Mouse (Mus musculus): ENCODE results near the gene Wdr35. TPM values are rescaled to one million over a fixed set of nuclear protein-coding genes. Genes with fewer than 3 reads are reported as not detected.
A peak's percentile ranks its signal among the peaks of the same experiment; 100 is the strongest.

Wdr35 gene
- polyA plus RNA-seq, 1 experiment from 2014 or later = 27.1 TPM

DNA sequence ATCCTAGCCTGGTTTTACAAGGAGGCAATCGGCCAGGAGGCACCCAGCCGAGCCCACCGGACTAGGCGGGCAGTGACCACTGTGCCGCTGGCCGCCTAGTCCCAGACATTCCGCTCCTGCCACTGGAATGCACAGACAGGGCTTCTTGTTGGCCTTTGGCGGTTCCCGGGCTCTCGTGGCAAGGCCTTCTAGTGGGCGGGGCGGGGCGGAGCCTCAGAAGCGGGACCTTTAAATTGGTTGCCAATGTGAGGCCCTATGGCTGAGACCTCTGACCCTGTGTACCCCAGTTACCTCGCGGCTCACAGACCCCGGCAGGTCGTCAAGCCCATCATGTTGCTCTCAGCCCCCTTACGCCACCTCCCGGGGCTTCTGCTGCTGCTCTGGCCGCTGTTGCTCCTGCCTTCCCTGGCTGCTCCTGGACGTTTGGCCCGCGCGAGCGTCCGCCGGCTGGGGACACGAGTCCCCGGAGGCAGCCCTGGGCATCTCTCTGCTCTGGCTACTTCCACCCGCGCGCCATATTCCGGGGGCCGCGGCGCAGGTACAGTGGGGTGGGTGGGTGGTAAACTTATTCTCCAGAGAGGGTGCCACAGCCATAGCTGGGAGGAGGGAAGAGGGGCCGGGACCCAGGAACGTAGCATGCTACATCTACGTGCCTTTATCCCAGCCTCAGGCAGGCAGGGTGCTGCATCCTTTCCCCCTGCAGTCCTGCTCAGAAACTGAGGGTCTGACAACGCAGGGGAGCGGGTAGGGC lies 25.8 kb upstream of the Wdr35 start, which contains the start of gene Matn3:
TSS of gene Matn3 (plus strand) at position 216 of the 751 bp plus-strand sequence.
- Histone ChIP-seq H3K27me3 (peaks cover 29% of the 10 kb centered on the region), H3K4me3 (peak within 1 kb of the TSS; percentile 48), H3K4me2 (replicated peaks) (peak within 1 kb of the TSS; percentile 96), H3K9me3 (no peaks in the 10 kb centered on the region), H3K4me1 (peaks cover 9% of the 10 kb centered on the region; the same call in 1 of the 2 replicates), H3K27ac (replicated peaks) (no peak within 1 kb of the TSS), H3K36me3 (no peaks in the 10 kb centered on the region), H3K9ac (replicated peaks) (peak within 1 kb of the TSS; percentile 60)
- WGBS = under 1% methylated on average over 37 of the region's 42 CpGs
- ATAC-seq (ENCODE audit: low FRiP score, low read depth) = peak; percentile 78

DNA sequence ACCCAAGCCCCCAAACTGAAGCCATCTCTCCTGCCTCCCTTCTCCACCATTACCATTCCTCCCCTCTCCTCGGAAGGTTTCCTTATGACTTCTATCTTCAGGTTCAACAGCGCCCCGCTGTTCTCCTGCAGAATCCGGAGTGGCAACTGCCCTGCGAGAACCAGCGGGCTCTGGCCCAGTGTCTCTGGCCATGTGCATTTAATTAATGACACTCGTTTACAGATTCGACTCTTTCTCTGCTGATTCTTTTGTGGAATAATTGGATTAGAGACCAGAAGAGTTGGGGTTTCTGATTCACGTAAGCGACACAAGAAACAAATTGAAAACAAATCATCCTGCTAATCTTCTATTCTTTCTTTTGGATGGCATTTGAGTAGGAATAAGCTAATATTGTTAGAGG lies 20.6 kb upstream of the Wdr35 start:
- ATAC-seq (ENCODE audit: low FRiP score, low read depth) = no peak
- Histone ChIP-seq H3K36me3 (no peaks in the 10 kb centered on the region), H3K9ac (replicated peaks) (no peak overlapping the region), H3K27ac (replicated peaks) (no peak overlapping the region), H3K4me2 (replicated peaks) (no peak overlapping the region), H3K4me1 (peaks cover 2% of the 10 kb centered on the region; the same call in 1 of the 2 replicates), H3K27me3 (peaks cover 16% of the 10 kb centered on the region), H3K9me3 (no peaks in the 10 kb centered on the region), H3K4me3 (no peak overlapping the region)
- WGBS = 58% methylated on average over 10 of the region's 10 CpGs

DNA sequence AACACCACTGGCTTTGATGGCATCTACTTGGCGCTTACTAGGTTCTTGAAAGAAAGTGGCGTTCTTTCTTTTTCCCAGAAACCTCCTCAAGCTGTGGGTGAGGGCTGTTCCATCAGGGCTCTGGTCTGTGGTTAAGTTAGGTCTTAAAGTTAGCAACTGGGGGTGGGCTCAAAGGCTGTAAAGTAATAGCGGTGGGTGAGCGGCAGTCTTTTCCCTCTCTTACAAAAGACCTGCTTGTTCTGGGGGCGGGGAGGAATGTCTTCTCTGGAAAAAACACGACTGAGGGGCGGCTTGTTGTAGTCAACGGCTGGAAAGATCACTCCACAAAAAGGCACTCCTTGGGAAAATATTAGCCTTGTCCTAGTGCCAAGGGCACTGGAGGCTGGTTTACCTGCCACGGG lies 19.5 kb upstream of the Wdr35 start:
- Histone ChIP-seq H3K9me3 (no peaks in the 10 kb centered on the region), H3K4me1 (no peaks in the 10 kb centered on the region), H3K36me3 (no peaks in the 10 kb centered on the region), H3K4me2 (replicated peaks) (no peak overlapping the region), H3K27me3 (peaks cover 7% of the 10 kb centered on the region; the same call in 1 of the 2 replicates), H3K4me3 (no peak overlapping the region), H3K9ac (replicated peaks) (no peak overlapping the region), H3K27ac (replicated peaks) (no peak overlapping the region)
- ATAC-seq (ENCODE audit: low FRiP score, low read depth) = no peak
- 57% methylated on average over 9 of the region's 9 CpGs for WGBS

DNA sequence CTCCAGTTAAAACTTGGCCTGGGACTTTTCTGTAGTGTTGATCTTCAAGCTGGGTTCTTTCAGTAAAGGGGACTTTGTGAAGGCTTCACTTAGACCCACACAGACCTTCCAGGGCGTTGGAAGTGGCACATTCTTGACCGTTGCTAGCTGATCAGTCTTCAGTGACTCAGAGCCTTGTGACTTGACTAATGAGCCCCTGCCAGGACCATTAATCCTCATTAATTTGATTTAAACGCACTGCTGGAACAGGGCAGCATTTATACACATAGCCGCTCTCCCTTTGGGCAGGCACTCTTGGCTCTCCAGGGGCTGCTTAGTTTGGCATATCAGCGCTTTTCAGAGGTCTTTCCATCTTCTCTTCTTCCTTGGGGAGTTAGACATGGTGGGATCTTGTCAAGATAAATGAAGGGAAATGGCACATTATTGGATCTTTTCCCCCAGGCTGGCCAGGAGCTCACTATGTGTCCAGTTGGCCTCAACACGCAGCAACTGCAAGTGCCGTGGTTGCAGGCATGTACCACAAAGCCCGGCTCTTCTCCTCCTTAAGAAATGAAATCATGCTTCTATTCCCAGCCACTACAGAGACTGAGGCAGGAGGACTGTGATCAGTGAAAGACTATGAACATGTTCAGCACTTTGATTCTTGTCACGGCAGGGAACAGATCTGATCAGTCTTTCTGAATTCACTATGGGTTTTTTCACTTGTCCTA lies 11.9 kb upstream of the Wdr35 start:
- Histone ChIP-seq H3K4me3 (no peak overlapping the region), H3K27me3 (no peaks in the 10 kb centered on the region), H3K4me1 (no peaks in the 10 kb centered on the region), H3K9me3 (no peaks in the 10 kb centered on the region), H3K36me3 (no peaks in the 10 kb centered on the region), H3K27ac (replicated peaks) (no peak overlapping the region), H3K4me2 (replicated peaks) (no peak overlapping the region), H3K9ac (replicated peaks) (no peak overlapping the region)
- 71% methylated on average over 9 of the region's 9 CpGs for WGBS
- ATAC-seq (ENCODE audit: low FRiP score, low read depth) = no peak

DNA sequence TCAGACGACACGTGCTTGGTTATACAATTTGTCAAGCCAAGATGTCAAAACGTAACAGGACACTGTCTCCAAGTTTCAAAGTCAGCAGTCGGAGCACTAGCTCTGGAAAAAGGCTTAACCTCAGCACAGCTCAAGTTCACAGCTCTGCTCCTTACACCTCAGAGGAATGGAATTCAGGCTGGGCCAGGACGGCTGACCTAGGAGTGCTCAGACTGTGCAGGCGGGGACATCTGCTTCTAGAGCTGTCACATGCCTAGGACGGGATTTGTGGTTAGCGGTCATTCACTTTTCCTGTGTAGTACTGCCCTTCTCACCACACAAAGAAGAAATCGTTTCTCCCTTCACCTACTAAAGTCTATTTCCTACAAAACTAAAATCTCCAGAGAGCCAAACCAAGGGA lies 3.9 kb upstream of the Wdr35 start:
- no peaks in the 10 kb centered on the region for H3K36me3 ChIP-seq
- no peak overlapping the region for H3K4me2 ChIP-seq (replicated peaks)
- no peak overlapping the region for H3K27ac ChIP-seq (replicated peaks)
- H3K27me3 ChIP-seq = peaks cover 3% of the 10 kb centered on the region; the same call in 1 of the 2 replicates
- WGBS = 51% methylated on average over 9 of the region's 9 CpGs
- H3K4me1 ChIP-seq = peaks cover 6% of the 10 kb centered on the region
- H3K9ac ChIP-seq (replicated peaks) = no peak overlapping the region
- no peak overlapping the region for H3K4me3 ChIP-seq
- H3K9me3 ChIP-seq = no peaks in the 10 kb centered on the region
- no peak for ATAC-seq (ENCODE audit: low FRiP score, low read depth)

DNA sequence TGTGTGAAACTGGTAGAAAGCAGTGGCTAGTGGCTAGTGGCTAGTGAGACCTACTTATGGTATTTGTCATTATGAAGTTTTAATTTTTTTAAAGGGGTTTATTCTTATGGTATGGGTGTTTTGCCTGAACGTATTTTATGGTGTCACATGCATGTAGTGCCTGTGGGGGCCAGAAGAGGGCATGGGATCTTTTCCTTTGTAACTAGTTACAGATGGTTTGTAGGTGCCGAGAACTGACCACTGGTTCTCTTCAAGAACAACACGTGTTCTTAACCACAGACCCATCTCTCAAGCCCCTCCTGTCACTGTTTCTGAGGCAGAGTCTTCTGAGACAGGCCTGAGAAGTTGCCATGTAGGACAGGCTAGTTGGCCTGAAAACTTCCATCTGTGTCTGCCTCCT lies 1.4 kb downstream of the Wdr35 start:
- Histone ChIP-seq H3K27me3 (peaks cover 3% of the 10 kb centered on the region; the same call in 1 of the 2 replicates), H3K36me3 (peaks cover 15% of the 10 kb centered on the region), H3K4me2 (replicated peaks) (peak overlapping the region; percentile 73; the same call in 1 of the 2 replicates), H3K4me3 (no peak overlapping the region; the same call in 1 of the 2 replicates), H3K27ac (replicated peaks) (no peak overlapping the region), H3K4me1 (peaks cover 11% of the 10 kb centered on the region), H3K9ac (replicated peaks) (no peak overlapping the region), H3K9me3 (no peaks in the 10 kb centered on the region)
- no peak for ATAC-seq (ENCODE audit: low FRiP score, low read depth)
- WGBS = 85% methylated on average over 3 of the region's 3 CpGs

DNA sequence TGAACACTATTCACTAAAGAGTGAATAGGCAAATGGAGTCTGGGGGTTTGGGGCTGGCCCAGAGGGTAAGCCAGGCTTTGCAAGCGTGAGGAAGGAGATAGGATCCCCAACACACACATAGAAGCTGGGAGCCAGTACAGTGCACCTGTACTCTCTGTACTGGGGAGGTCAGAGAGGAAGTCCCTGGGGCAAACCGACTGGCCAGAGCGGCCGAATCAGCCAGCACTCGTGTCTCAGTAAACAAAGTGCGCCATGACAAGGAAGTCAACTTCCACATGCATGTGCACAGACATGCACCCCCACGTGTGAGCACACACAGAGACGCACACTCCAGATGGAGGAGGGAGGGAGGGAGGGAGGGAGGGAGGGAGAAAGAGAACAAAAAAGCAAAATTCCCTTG lies 19.5 kb downstream of the Wdr35 start:
- no peak for ATAC-seq (ENCODE audit: low FRiP score, low read depth)
- no peaks in the 10 kb centered on the region for H3K27me3 ChIP-seq
- no peak overlapping the region for H3K27ac ChIP-seq (replicated peaks)
- H3K36me3 ChIP-seq = peaks cover 18% of the 10 kb centered on the region; the same call in 1 of the 2 replicates
- no peak overlapping the region for H3K4me3 ChIP-seq
- H3K4me2 ChIP-seq (replicated peaks) = no peak overlapping the region
- no peak overlapping the region for H3K9ac ChIP-seq (replicated peaks)
- H3K9me3 ChIP-seq = no peaks in the 10 kb centered on the region
- no peaks in the 10 kb centered on the region for H3K4me1 ChIP-seq
- WGBS = 80% methylated on average over 8 of the region's 8 CpGs

DNA sequence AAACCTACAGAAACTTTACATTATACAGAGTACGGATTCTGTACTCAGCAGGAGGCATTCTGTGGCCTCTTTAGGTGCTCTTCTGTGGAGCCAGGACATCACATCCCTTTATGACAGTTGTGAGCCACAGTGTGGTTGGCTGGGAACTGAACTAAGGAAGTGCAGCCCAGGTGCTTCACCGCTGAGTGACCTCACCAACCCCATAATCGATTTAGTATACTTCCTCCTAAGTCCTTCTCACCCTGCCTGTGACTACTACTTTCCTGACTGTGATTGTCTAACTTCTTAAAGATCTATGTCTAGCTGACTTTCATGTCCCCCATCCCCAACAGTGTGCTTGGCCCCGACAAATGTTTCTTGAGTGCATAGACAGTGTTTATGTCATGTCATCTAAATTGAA lies 24.6 kb downstream of the Wdr35 start:
- peaks cover 11% of the 10 kb centered on the region; the same call in 1 of the 2 replicates for H3K36me3 ChIP-seq
- no peak overlapping the region for H3K4me2 ChIP-seq (replicated peaks)
- H3K27me3 ChIP-seq = no peaks in the 10 kb centered on the region
- no peak for ATAC-seq (ENCODE audit: low FRiP score, low read depth)
- no peaks in the 10 kb centered on the region for H3K9me3 ChIP-seq
- no peaks in the 10 kb centered on the region for H3K4me1 ChIP-seq
- no peak overlapping the region for H3K27ac ChIP-seq (replicated peaks)
- H3K4me3 ChIP-seq = no peak overlapping the region
- 95% methylated on average over 4 of the region's 4 CpGs for WGBS
- no peak overlapping the region for H3K9ac ChIP-seq (replicated peaks)

DNA sequence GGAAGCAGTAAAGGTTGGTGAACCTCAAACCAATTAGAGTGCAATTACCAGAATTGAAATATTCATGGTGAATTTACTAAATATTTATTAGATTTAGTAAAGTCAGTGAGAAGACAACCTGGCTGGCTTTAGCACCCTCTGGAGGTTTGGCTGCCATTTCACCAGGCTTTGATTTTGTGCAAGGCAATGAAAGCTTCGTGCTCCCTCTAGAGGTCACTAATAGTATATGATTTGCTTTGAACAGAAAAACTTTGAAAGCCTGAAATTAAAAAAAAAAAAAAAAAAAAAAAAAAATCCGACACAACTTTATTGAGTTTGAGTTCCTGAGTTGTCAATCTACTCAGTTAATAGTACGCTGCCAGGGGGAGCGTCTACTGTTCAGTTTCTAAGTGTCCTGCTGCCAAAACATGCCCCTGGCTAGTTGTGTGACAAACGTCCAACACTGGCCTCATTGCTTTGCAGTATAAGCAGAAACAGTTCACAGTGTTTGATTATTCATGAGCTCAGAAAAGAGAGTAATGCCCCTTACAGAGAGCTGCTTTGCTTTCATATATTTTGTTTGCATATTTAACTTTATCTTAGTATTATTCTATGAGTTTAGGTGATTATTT lies 28.5 kb downstream of the Wdr35 start:
- no peaks in the 10 kb centered on the region for H3K4me1 ChIP-seq
- no peak overlapping the region for H3K27ac ChIP-seq (replicated peaks)
- no peak overlapping the region for H3K4me2 ChIP-seq (replicated peaks)
- 0 out of 2 replicates have a peak, but pooled peaks have one; percentile 19 for ATAC-seq (ENCODE audit: low FRiP score, low read depth)
- H3K27me3 ChIP-seq = no peaks in the 10 kb centered on the region
- H3K9ac ChIP-seq (replicated peaks) = no peak overlapping the region
- WGBS = 16% methylated on average over 5 of the region's 5 CpGs
- H3K36me3 ChIP-seq = peaks cover 20% of the 10 kb centered on the region
- H3K9me3 ChIP-seq = no peaks in the 10 kb centered on the region
- H3K4me3 ChIP-seq = no peak overlapping the region

DNA sequence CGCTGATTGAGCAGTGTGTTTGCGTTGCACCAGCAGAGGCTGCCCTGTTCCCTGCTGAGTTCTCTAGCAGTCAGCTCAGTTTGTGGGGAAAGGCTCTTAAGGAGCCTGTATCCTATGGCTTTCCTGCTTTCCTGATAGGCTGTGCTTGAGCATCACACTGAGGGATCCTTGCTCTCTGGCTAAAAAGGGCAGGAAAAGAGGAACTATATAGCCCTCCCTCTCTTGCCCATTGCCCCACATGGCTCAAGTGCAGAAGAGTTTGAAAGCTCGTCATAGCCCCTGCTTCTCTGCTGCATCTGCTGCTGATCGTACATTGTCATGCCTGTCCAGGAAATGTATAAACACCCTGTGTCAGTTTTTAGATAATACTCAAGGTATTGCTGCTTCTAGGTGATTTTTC lies 33.5 kb downstream of the Wdr35 start:
- H3K4me1 ChIP-seq = no peaks in the 10 kb centered on the region
- WGBS = 67% methylated on average over 4 of the region's 4 CpGs
- H3K4me2 ChIP-seq (replicated peaks) = no peak overlapping the region
- H3K27ac ChIP-seq (replicated peaks) = no peak overlapping the region
- H3K4me3 ChIP-seq = no peak overlapping the region
- no peaks in the 10 kb centered on the region for H3K9me3 ChIP-seq
- no peak overlapping the region for H3K9ac ChIP-seq (replicated peaks)
- H3K27me3 ChIP-seq = no peaks in the 10 kb centered on the region
- H3K36me3 ChIP-seq = peaks cover 11% of the 10 kb centered on the region
- ATAC-seq (ENCODE audit: low FRiP score, low read depth) = no peak

DNA sequence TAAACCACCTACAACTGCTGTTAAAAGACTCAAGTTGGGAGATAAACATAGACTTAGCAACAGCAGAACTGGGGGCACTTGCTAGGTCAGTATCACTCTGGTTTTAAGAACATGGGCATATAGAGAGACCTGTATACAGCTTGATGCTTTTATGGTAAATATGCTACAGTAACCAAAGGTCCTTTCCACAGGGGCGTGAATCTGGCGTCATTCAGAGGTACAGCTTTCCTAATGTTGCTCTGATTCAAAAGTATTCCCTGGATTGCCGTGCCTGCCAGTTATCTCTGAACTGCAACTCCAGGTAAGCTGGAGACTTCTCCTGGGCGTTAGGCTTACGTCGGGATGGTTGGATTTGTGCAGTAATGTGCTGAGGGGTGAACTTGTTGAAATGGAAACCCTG lies 34.1 kb downstream of the Wdr35 start:
- Histone ChIP-seq H3K27me3 (no peaks in the 10 kb centered on the region), H3K4me2 (replicated peaks) (no peak overlapping the region), H3K9me3 (no peaks in the 10 kb centered on the region), H3K36me3 (peaks cover 13% of the 10 kb centered on the region), H3K27ac (replicated peaks) (no peak overlapping the region), H3K9ac (replicated peaks) (no peak overlapping the region), H3K4me1 (no peaks in the 10 kb centered on the region), H3K4me3 (no peak overlapping the region)
- WGBS = 93% methylated on average over 6 of the region's 6 CpGs
- ATAC-seq (ENCODE audit: low FRiP score, low read depth) = no peak

DNA sequence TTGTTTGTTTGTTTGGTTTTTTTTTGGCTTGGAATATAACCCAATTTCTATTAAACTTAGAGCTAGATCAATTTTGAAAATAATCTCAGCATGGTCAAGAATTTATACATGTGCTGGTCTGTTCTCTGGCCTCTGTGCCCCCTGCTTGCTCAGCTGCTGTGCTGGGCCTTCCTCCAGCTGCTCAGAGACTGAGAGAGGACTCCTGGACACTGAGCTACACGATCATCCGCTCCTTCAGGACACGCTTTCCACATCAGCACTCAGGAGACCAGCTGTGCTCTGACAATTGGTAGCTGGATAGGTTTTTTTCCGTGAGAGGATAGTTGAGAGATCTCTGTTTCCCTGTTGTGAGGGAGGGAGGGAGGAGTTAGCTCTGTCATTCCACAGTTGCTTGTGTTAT lies 36.6 kb downstream of the Wdr35 start:
- WGBS = 71% methylated on average over 4 of the region's 4 CpGs
- H3K27me3 ChIP-seq = no peaks in the 10 kb centered on the region
- no peak overlapping the region for H3K4me3 ChIP-seq
- no peak for ATAC-seq (ENCODE audit: low FRiP score, low read depth)
- no peak overlapping the region for H3K27ac ChIP-seq (replicated peaks)
- H3K4me1 ChIP-seq = no peaks in the 10 kb centered on the region
- H3K4me2 ChIP-seq (replicated peaks) = no peak overlapping the region
- no peak overlapping the region for H3K9ac ChIP-seq (replicated peaks)
- H3K36me3 ChIP-seq = peaks cover 13% of the 10 kb centered on the region; the same call in 1 of the 2 replicates
- H3K9me3 ChIP-seq = no peaks in the 10 kb centered on the region

Measured in midbrain, embryonic 12.5 days (tissue).